Mouse (Mus musculus) C2C12 (cell line): ENCODE data around the gene Nkx2-2. TPM values are rescaled to one million over a fixed set of nuclear protein-coding genes. Genes with fewer than 3 reads are reported as not detected.

Experiments
- H3K27me3 ChIP-seq: one replicate; pipeline ENCODE4 v1.6.1; 2011; ENCODE audit not compliant: control insufficient read depth, insufficient read depth, insufficient read length
- H3K36me3 ChIP-seq: one replicate; pipeline ENCODE4 v1.6.1; 2011; ENCODE audit not compliant: control insufficient read depth, insufficient read depth
- H3K4me3 ChIP-seq: one replicate; pipeline ENCODE4 v1.5.1; 2011; ENCODE audit warnings: mild to moderate bottlenecking, control low read depth; ENCODE audit not compliant: poor library complexity, insufficient read depth, severe bottlenecking
- H3K79me2 ChIP-seq: one replicate; pipeline ENCODE4 v1.6.1; 2011; ENCODE audit not compliant: control insufficient read depth, insufficient read depth
- H3K79me3 ChIP-seq: one replicate; pipeline ENCODE4 v1.6.1; 2011; ENCODE audit warnings: low read depth, control low read depth
- H3ac ChIP-seq: one replicate; pipeline ENCODE3; 2011; ENCODE audit warnings: low read depth; ENCODE audit not compliant: control insufficient read depth, insufficient read length
- CEBPB ChIP-seq: IDR thresholded peaks from one replicate; pipeline ENCODE4 v1.6.1; 2011; ENCODE audit warnings: low read depth, mild to moderate bottlenecking, control low read depth, moderate library complexity
- CTCF ChIP-seq: IDR thresholded peaks from one replicate; pipeline ENCODE4 v1.5.1; 2011; ENCODE audit not compliant: control insufficient read depth, insufficient read depth, insufficient read length
- FOSL1 ChIP-seq: IDR thresholded peaks from one replicate; pipeline ENCODE4 v1.8.0; 2011; ENCODE audit warnings: mild to moderate bottlenecking, low read length; ENCODE audit not compliant: poor library complexity, insufficient read depth, severe bottlenecking
- MAX ChIP-seq: IDR thresholded peaks from one replicate; pipeline ENCODE4 v1.6.1; 2011; ENCODE audit warnings: mild to moderate bottlenecking, control low read depth
- MYOD1 ChIP-seq: IDR thresholded peaks from one replicate; pipeline ENCODE4 v1.6.1; 2011; ENCODE audit warnings: low read depth; ENCODE audit not compliant: control insufficient read depth, insufficient read length
- MYOG ChIP-seq: IDR thresholded peaks from one replicate; pipeline ENCODE4 v1.6.1; 2011; ENCODE audit not compliant: control insufficient read depth, insufficient read length; ENCODE audit errors: extremely low read depth
- USF1 ChIP-seq: IDR thresholded peaks from one replicate; pipeline ENCODE4 v1.6.1; 2011; ENCODE audit warnings: low read depth, mild to moderate bottlenecking, control low read depth, moderate library complexity
- polyA plus RNA-seq: library from polyadenylated mRNA; unstranded; fragments of >200 nt; fragmentation: generic; extraction: Trizol; gene quantifications from one replicate; pipeline ENCODE4 v1.2.1, GENCODE M21; 2012; ENCODE audit warnings: missing spikeins

Nkx2-2 gene
- polyA plus RNA-seq, 1 experiment: not detected

- H3ac ChIP-seq: no peak overlapping the region
- peaks cover 31% of the 10 kb centered on the region for H3K27me3 ChIP-seq
- TF ChIP-seq USF1: no peak
- TF ChIP-seq MYOD1: no peak
- TF ChIP-seq CEBPB: no peak
- no peak for TF ChIP-seq CTCF
- no peak for TF ChIP-seq MAX
- TF ChIP-seq MYOG: no peak
- TF ChIP-seq FOSL1: no peak
- H3K79me2 ChIP-seq: no peaks in the 10 kb centered on the region
- no peak overlapping the region for H3K4me3 ChIP-seq
- no peaks in the 10 kb centered on the region for H3K36me3 ChIP-seq
- no peaks in the 10 kb centered on the region for H3K79me3 ChIP-seq
These were observed 11.3 kb downstream of the Nkx2-2 start for GRCm38 (mm10) chr2:147182709-147183260.

GRCm38 (mm10) chr2:147181926-147182708 lies 11.9 kb downstream of the Nkx2-2 start:
- TF ChIP-seq USF1 (no peak), MYOD1 (no peak), CEBPB (no peak), MYOG (no peak), MAX (no peak), FOSL1 (no peak), CTCF (no peak)
- Histone ChIP-seq H3K27me3 (peaks cover 27% of the 10 kb centered on the region), H3K4me3 (no peak overlapping the region)

DNA sequence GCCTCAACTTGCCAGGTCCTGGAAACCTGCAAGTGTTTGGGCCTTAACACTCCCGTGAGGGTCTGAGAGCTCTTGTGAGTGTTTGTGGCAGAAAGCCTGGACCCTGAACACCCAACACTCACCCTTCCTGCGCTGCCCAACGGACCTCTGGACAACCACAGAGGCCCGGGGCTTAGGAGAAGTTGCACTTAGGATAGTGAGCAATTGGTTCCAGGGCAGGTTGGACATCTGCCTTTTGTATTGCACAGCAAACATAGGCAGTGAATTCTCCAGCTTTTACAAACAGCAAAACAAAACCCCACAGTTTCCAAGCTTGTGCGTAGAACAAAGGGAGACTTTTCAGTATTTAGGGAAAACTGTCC lies 12.8 kb downstream of the Nkx2-2 start:
- TF ChIP-seq MYOG (no peak), CEBPB (no peak), MYOD1 (no peak), MAX (no peak), FOSL1 (no peak), CTCF (no peak), USF1 (no peak)
- Histone ChIP-seq H3K36me3 (no peaks in the 10 kb centered on the region), H3K4me3 (no peak overlapping the region), H3ac (no peak overlapping the region), H3K79me2 (no peaks in the 10 kb centered on the region), H3K27me3 (peaks cover 27% of the 10 kb centered on the region), H3K79me3 (no peaks in the 10 kb centered on the region)

More at GRCm38 (mm10) chr2:147181926-147182708, 11.9 kb downstream of the Nkx2-2 start:
- H3K36me3 ChIP-seq: no peaks in the 10 kb centered on the region
- H3K79me2 ChIP-seq: no peaks in the 10 kb centered on the region
- no peak overlapping the region for H3ac ChIP-seq
- no peaks in the 10 kb centered on the region for H3K79me3 ChIP-seq

GRCm38 (mm10) chr2:147180649-147181303 lies 13.3 kb downstream of the Nkx2-2 start:
- Histone ChIP-seq H3K79me2 (no peaks in the 10 kb centered on the region), H3ac (no peak overlapping the region), H3K36me3 (no peaks in the 10 kb centered on the region), H3K4me3 (no peak overlapping the region), H3K27me3 (peaks cover 26% of the 10 kb centered on the region), H3K79me3 (no peaks in the 10 kb centered on the region)
- no peak for TF ChIP-seq CTCF
- no peak for TF ChIP-seq MYOG
- no peak for TF ChIP-seq USF1
- TF ChIP-seq MAX: no peak
- TF ChIP-seq MYOD1: no peak
- TF ChIP-seq CEBPB: no peak
- no peak for TF ChIP-seq FOSL1

DNA sequence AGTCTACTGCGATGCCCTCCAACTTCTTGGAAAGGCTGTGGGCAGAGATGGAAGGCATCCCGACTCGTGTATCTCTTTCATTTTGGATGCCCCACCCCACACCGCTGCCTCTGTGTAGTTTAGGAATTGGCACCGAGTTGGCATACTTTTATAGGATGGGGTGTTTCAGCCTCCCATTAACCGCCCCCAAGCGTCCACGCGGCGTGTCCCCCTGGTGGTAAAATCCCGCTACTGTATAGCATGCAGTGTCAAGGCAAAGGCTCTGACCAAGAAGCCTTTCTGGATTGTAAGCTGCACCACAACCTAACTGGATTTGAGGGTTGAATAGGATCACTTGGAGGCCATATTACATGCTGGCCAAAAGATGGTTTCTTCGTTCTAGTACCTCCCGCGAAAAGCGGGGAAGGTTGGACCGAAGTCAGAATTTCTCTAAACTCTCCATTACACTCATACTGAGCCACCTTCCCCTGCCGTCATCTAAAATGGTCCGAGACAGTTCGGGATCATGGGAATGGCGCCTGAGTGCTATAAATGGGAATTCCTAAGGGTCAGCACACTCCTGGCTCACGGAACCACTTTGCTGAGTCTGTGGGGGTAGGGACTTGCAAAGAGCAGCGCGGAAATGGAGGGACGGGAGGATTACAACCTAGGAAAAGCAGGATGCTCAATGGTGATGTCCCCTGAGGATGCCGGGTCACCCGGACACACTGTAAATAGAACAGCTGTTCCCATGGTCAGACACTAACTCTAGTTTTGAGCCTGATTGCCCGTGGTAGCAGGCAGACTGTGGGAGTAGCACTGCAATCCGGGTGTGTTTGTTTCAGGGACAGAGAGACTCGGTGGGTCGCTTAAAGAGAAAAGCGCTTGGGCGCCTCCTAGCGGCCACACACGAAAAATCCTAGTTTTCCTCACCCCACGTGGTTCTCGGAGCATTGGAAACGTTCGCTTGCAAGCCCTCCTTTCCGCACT lies 15.7 kb downstream of the Nkx2-2 start:
- no peaks in the 10 kb centered on the region for H3K36me3 ChIP-seq
- no peak overlapping the region for H3ac ChIP-seq
- TF ChIP-seq CEBPB (no peak), CTCF (peak; percentile 30), USF1 (peak; percentile 6), MYOD1 (no peak), FOSL1 (no peak), MYOG (no peak), MAX (peak; percentile 31)
- H3K79me3 ChIP-seq: no peaks in the 10 kb centered on the region
- H3K4me3 ChIP-seq: peak overlapping the region; percentile 12
- H3K27me3 ChIP-seq: peaks cover 12% of the 10 kb centered on the region
- H3K79me2 ChIP-seq: no peaks in the 10 kb centered on the region
